Mouse (Mus musculus): ENCODE data around the gene Mast3. TPM values are rescaled to one million over a fixed set of nuclear protein-coding genes. Genes with fewer than 3 reads are reported as not detected.

The Mast3 gene
- polyA plus RNA-seq, 1 experiment from 2014 or later = 9.3 TPM

GRCm38 (mm10) chr8:70776496-70777444 is 28.1 kb downstream of the Mast3 start, which contains the start of gene Pik3r2:
Gene Pik3r2 (minus strand): TSS chr8:70776713.
- peak within 1 kb of the TSS; percentile 85 for H3K4me3 ChIP-seq (ENCODE audit: low read length)
- H3K9me3 ChIP-seq (replicated peaks; ENCODE audit: control insufficient read depth, low read length) = no peaks in the 10 kb centered on the region
- peaks cover 34% of the 10 kb centered on the region for H3K4me1 ChIP-seq (ENCODE audit: control insufficient read depth, insufficient read depth, low read length)
- under 1% methylated on average over 94 of the region's 94 CpGs for WGBS
- H3K4me2 ChIP-seq (ENCODE audit: low read depth, low read length) = peak within 1 kb of the TSS; percentile 75
- H3K36me3 ChIP-seq (ENCODE audit: control insufficient read depth, insufficient read depth) = peaks cover 22% of the 10 kb centered on the region
- H3K9ac ChIP-seq (ENCODE audit: low read length) = peak within 1 kb of the TSS; percentile 97
- no peaks in the 10 kb centered on the region for H3K27me3 ChIP-seq (ENCODE audit: control insufficient read depth, insufficient read depth, low read length)
- peak within 1 kb of the TSS; percentile 99 for H3K27ac ChIP-seq (ENCODE audit: low read length)
- peak; percentile 89 for ATAC-seq (replicated peaks; ENCODE audit: extremely low read depth, insufficient read depth, low FRiP score)

DNA sequence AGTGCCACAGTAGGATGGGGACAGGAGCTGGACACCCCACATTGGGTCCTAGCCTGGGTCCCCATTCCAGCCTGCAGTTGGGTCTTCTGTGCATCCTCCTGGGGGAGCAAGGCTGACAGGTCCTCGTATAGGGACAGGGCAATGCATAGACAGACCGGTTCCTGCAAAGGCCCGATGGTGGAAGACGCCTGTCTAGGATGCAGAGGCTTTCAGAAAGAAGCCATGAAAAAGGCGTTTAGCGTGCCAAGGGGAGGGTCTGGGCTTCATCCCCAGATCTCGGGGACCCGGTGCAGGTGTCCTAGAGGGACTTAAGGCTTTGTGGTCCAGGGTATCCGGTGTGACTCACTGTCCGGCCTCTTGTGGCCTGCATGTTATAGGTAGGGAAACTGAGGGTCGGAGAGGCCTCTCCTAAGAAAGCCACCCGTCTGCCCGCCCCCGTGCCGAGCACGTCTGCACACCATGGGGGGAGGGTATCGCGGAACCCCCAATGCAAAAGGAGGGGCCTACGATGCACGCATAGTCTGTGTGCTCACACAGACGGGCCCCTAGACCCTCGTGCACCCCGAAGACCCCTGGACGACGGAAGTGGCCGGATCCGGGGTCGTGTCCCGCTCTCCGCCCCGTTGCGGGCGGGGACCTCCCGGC is 28.9 kb downstream of the Mast3 start:
- Histone ChIP-seq H3K36me3 (ENCODE audit: control insufficient read depth, insufficient read depth) (peaks cover 24% of the 10 kb centered on the region), H3K4me2 (ENCODE audit: low read depth, low read length) (peak overlapping the region; percentile 75), H3K27ac (ENCODE audit: low read length) (peak overlapping the region; percentile 61), H3K4me3 (ENCODE audit: low read length) (peak overlapping the region; percentile 85), H3K9me3 (replicated peaks; ENCODE audit: control insufficient read depth, low read length) (no peaks in the 10 kb centered on the region), H3K4me1 (ENCODE audit: control insufficient read depth, insufficient read depth, low read length) (peaks cover 34% of the 10 kb centered on the region), H3K27me3 (ENCODE audit: control insufficient read depth, insufficient read depth, low read length) (no peaks in the 10 kb centered on the region), H3K9ac (ENCODE audit: low read length) (peak overlapping the region; percentile 97)
- ATAC-seq (replicated peaks; ENCODE audit: extremely low read depth, insufficient read depth, low FRiP score) = peak; percentile 2
- 3% methylated on average over 34 of the region's 34 CpGs for WGBS

- Histone ChIP-seq H3K4me2 (ENCODE audit: low read depth, low read length) (peak overlapping the region; percentile 75), H3K27ac (ENCODE audit: low read length) (no peak overlapping the region), H3K9me3 (replicated peaks; ENCODE audit: control insufficient read depth, low read length) (no peaks in the 10 kb centered on the region), H3K4me3 (ENCODE audit: low read length) (no peak overlapping the region), H3K4me1 (ENCODE audit: control insufficient read depth, insufficient read depth, low read length) (peaks cover 34% of the 10 kb centered on the region), H3K27me3 (ENCODE audit: control insufficient read depth, insufficient read depth, low read length) (no peaks in the 10 kb centered on the region), H3K9ac (ENCODE audit: low read length) (peak overlapping the region; percentile 97), H3K36me3 (ENCODE audit: control insufficient read depth, insufficient read depth) (peaks cover 25% of the 10 kb centered on the region)
- ATAC-seq (replicated peaks; ENCODE audit: extremely low read depth, insufficient read depth, low FRiP score) = no peak
- 79% methylated on average over 5 of the region's 5 CpGs for WGBS
Measured at GRCm38 (mm10) chr8:70775227-70775626, 29.6 kb downstream of the Mast3 start.

GRCm38 (mm10) chr8:70774740-70775139 is 30.1 kb downstream of the Mast3 start:
- peaks cover 34% of the 10 kb centered on the region for H3K4me1 ChIP-seq (ENCODE audit: control insufficient read depth, insufficient read depth, low read length)
- H3K9me3 ChIP-seq (replicated peaks; ENCODE audit: control insufficient read depth, low read length) = no peaks in the 10 kb centered on the region
- peak overlapping the region; percentile 52; the same call in 1 of the 2 replicates for H3K9ac ChIP-seq (ENCODE audit: low read length)
- H3K4me3 ChIP-seq (ENCODE audit: low read length) = no peak overlapping the region
- 95% methylated on average over 18 of the region's 18 CpGs for WGBS
- H3K4me2 ChIP-seq (ENCODE audit: low read depth, low read length) = no peak overlapping the region
- H3K36me3 ChIP-seq (ENCODE audit: control insufficient read depth, insufficient read depth) = peaks cover 22% of the 10 kb centered on the region
- no peaks in the 10 kb centered on the region for H3K27me3 ChIP-seq (ENCODE audit: control insufficient read depth, insufficient read depth, low read length)
- ATAC-seq (replicated peaks; ENCODE audit: extremely low read depth, insufficient read depth, low FRiP score) = no peak
- H3K27ac ChIP-seq (ENCODE audit: low read length) = no peak overlapping the region

DNA sequence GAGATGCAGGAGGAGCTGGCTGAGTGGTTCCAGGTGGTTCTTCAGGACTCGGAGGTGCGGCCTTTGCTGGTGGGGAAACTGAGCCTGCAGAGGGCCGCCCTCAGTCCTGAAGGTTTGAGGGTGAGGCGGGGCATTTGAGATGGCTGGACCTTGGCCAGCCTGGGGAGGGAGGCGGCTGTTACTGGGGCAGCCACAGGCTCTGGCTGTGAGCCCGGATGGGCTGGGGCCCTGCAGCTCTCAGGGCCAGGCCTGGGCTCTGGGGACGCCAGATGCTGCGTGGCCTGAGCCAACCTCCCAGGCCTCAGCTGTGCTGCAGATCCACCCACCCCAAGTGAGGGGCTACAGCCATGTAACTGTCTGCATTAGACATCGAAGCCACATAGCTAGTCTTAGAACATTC is 31.0 kb downstream of the Mast3 start:
- peaks cover 34% of the 10 kb centered on the region for H3K4me1 ChIP-seq (ENCODE audit: control insufficient read depth, insufficient read depth, low read length)
- peak; percentile 29 for ATAC-seq (replicated peaks; ENCODE audit: extremely low read depth, insufficient read depth, low FRiP score)
- no peaks in the 10 kb centered on the region for H3K27me3 ChIP-seq (ENCODE audit: control insufficient read depth, insufficient read depth, low read length)
- 32% methylated on average over 9 of the region's 9 CpGs for WGBS
- H3K9ac ChIP-seq (ENCODE audit: low read length) = peak overlapping the region; percentile 52
- peaks cover 20% of the 10 kb centered on the region for H3K36me3 ChIP-seq (ENCODE audit: control insufficient read depth, insufficient read depth)
- H3K4me3 ChIP-seq (ENCODE audit: low read length) = no peak overlapping the region
- no peaks in the 10 kb centered on the region for H3K9me3 ChIP-seq (replicated peaks; ENCODE audit: control insufficient read depth, low read length)
- H3K27ac ChIP-seq (ENCODE audit: low read length) = peak overlapping the region; percentile 58
- peak overlapping the region; percentile 2 for H3K4me2 ChIP-seq (ENCODE audit: low read depth, low read length)

DNA sequence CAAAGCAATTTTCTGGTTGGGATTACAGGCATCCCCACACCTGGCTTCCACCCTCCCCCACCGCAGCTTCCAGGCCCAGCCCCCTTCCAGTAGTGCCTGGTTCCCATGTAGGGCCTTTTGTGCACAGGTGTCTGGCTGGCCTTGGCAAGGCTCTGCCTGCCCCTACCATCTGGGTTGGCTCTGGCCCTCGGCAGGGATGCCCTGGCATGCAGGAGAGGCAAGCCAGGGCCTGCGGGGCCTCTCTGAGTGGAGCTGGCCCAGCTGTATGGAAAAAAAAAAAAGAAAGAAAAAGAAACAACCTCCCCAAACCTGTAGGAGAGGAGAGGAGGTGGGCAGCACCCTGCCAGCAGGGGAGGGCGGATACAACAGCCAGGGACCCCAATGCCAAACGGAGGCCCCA is 31.4 kb downstream of the Mast3 start:
- Histone ChIP-seq H3K4me1 (ENCODE audit: control insufficient read depth, insufficient read depth, low read length) (peaks cover 34% of the 10 kb centered on the region), H3K4me3 (ENCODE audit: low read length) (no peak overlapping the region), H3K9ac (ENCODE audit: low read length) (no peak overlapping the region), H3K9me3 (replicated peaks; ENCODE audit: control insufficient read depth, low read length) (no peaks in the 10 kb centered on the region), H3K27ac (ENCODE audit: low read length) (peak overlapping the region; percentile 58; the same call in 1 of the 2 replicates), H3K4me2 (ENCODE audit: low read depth, low read length) (no peak overlapping the region; the same call in 1 of the 2 replicates), H3K27me3 (ENCODE audit: control insufficient read depth, insufficient read depth, low read length) (no peaks in the 10 kb centered on the region), H3K36me3 (ENCODE audit: control insufficient read depth, insufficient read depth) (peaks cover 25% of the 10 kb centered on the region)
- 65% methylated on average over 5 of the region's 5 CpGs for WGBS
- ATAC-seq (replicated peaks; ENCODE audit: extremely low read depth, insufficient read depth, low FRiP score) = no peak

GRCm38 (mm10) chr8:70772890-70773289 is 32.0 kb downstream of the Mast3 start:
- no peak overlapping the region for H3K27ac ChIP-seq (ENCODE audit: low read length)
- no peak overlapping the region for H3K4me2 ChIP-seq (ENCODE audit: low read depth, low read length)
- H3K9ac ChIP-seq (ENCODE audit: low read length) = no peak overlapping the region
- 80% methylated on average over 9 of the region's 9 CpGs for WGBS
- peaks cover 29% of the 10 kb centered on the region for H3K36me3 ChIP-seq (ENCODE audit: control insufficient read depth, insufficient read depth)
- H3K4me1 ChIP-seq (ENCODE audit: control insufficient read depth, insufficient read depth, low read length) = peaks cover 32% of the 10 kb centered on the region
- no peak for ATAC-seq (replicated peaks; ENCODE audit: extremely low read depth, insufficient read depth, low FRiP score)
- H3K27me3 ChIP-seq (ENCODE audit: control insufficient read depth, insufficient read depth, low read length) = no peaks in the 10 kb centered on the region
- H3K4me3 ChIP-seq (ENCODE audit: low read length) = no peak overlapping the region
- H3K9me3 ChIP-seq (replicated peaks; ENCODE audit: control insufficient read depth, low read length) = no peaks in the 10 kb centered on the region

DNA sequence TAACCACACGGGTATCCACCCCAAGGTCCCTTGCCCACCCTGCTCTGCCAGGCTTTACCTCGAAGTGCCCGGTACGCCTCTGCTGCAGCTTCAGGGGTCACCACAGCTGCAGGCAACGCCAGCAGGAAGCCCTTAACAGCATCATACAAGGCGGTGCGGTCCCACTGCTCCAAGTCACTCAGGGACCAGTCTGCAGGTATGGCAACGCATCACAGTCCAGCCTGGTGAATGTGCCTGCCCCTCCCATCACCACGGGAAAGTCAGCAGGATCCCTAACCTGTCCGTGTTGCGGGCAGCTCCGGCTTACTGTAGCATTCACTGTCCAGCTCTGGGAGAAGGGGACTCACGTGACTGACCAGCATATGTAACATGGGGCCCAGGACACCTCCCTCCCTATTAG is 32.8 kb downstream of the Mast3 start:
- Histone ChIP-seq H3K9ac (ENCODE audit: low read length) (no peak overlapping the region), H3K9me3 (replicated peaks; ENCODE audit: control insufficient read depth, low read length) (no peaks in the 10 kb centered on the region), H3K4me3 (ENCODE audit: low read length) (no peak overlapping the region), H3K4me2 (ENCODE audit: low read depth, low read length) (no peak overlapping the region), H3K4me1 (ENCODE audit: control insufficient read depth, insufficient read depth, low read length) (peaks cover 29% of the 10 kb centered on the region), H3K36me3 (ENCODE audit: control insufficient read depth, insufficient read depth) (peaks cover 29% of the 10 kb centered on the region), H3K27ac (ENCODE audit: low read length) (no peak overlapping the region), H3K27me3 (ENCODE audit: control insufficient read depth, insufficient read depth, low read length) (no peaks in the 10 kb centered on the region)
- 95% methylated on average over 13 of the region's 13 CpGs for WGBS
- no peak for ATAC-seq (replicated peaks; ENCODE audit: extremely low read depth, insufficient read depth, low FRiP score)

GRCm38 (mm10) chr8:70771217-70771616 is 33.6 kb downstream of the Mast3 start:
- no peak overlapping the region for H3K27ac ChIP-seq (ENCODE audit: low read length)
- WGBS = 81% methylated on average over 7 of the region's 7 CpGs
- peaks cover 37% of the 10 kb centered on the region for H3K4me1 ChIP-seq (ENCODE audit: control insufficient read depth, insufficient read depth, low read length)
- no peak overlapping the region for H3K4me3 ChIP-seq (ENCODE audit: low read length)
- H3K9me3 ChIP-seq (replicated peaks; ENCODE audit: control insufficient read depth, low read length) = no peaks in the 10 kb centered on the region
- no peak overlapping the region for H3K9ac ChIP-seq (ENCODE audit: low read length)
- ATAC-seq (replicated peaks; ENCODE audit: extremely low read depth, insufficient read depth, low FRiP score) = no peak
- peaks cover 29% of the 10 kb centered on the region for H3K36me3 ChIP-seq (ENCODE audit: control insufficient read depth, insufficient read depth)
- H3K4me2 ChIP-seq (ENCODE audit: low read depth, low read length) = no peak overlapping the region
- H3K27me3 ChIP-seq (ENCODE audit: control insufficient read depth, insufficient read depth, low read length) = no peaks in the 10 kb centered on the region
